Mouse (Mus musculus) bone marrow, adult 2 months (tissue): ENCODE results near the gene Sod2. TPM values are rescaled to one million over a fixed set of nuclear protein-coding genes. Genes with fewer than 3 reads are reported as not detected.
A peak's percentile ranks its signal among the peaks of the same experiment; 100 is the strongest.
"Not testable (repeated sequence)": the region's sequence is repeated elsewhere in the genome, so short reads cannot be mapped to it uniquely, and the experiment has no call there.

ENCODE experiments used
- H3K27ac ChIP-seq: fragments of 200-500 bp; 2 replicates; pipeline ENCODE4 v1.5.1; 2012; ENCODE audit warnings: low read depth, mild to moderate bottlenecking, control low read depth, inconsistent platforms, low read length; ENCODE audit not compliant: control insufficient read depth, poor library complexity, insufficient read depth
- H3K4me1 ChIP-seq: fragments of 200-500 bp; 2 replicates; pipeline ENCODE4 v1.6.1; 2011; ENCODE audit warnings: low read length; ENCODE audit not compliant: control insufficient read depth, insufficient read depth
- H3K4me3 ChIP-seq: fragments of 200-500 bp; replicated peaks from 2 replicates; pipeline ENCODE3; 2011; ENCODE audit warnings: mild to moderate bottlenecking, low read depth, low read length, control low read depth; ENCODE audit not compliant: control insufficient read depth
- CTCF ChIP-seq: fragments of 200-500 bp; IDR thresholded peaks from 2 replicates; pipeline ENCODE4 v1.5.1; 2011; ENCODE audit warnings: low read length, control low read depth; ENCODE audit not compliant: control insufficient read depth, insufficient read depth
- POLR2A ChIP-seq: fragments of 200-500 bp; IDR thresholded peaks from 2 replicates; pipeline ENCODE4 v1.6.1; 2011; ENCODE audit warnings: low read depth, mild to moderate bottlenecking, control low read depth, low read length, borderline replicate concordance; ENCODE audit not compliant: control insufficient read depth
- WGBS: fragments of 180-500 bp; shearing (Covaris S2); methylation state at CpG from one replicate; pipeline ENCODE4 v1.1.7; 2018; 5-methylcytosine and 5-hydroxymethylcytosine counted together
- polyA plus RNA-seq: library from polyadenylated mRNA; stranded (reverse); fragments of >200 nt; gene quantifications from 2 replicates; pipeline ENCODE4 v1.2.4, GENCODE M21; 2011; ENCODE audit warnings: low replicate concordance; ENCODE audit not compliant: missing spikeins, insufficient read depth, insufficient read length

Gene Sod2
- polyA plus RNA-seq, 1 experiment: 33.4 TPM

- peak overlapping the region; percentile 76 for H3K4me3 ChIP-seq
- WGBS: 9% methylated on average over 8 of the region's 8 CpGs
- H3K27ac ChIP-seq: no peak overlapping the region; the same call in 1 of the 2 replicates
- no peaks in the 10 kb centered on the region; the same call in none of the 2 replicates for H3K4me1 ChIP-seq
- no peak for TF ChIP-seq CTCF
- no peak for TF ChIP-seq POLR2A
Measured at GRCm38 (mm10) chr17:12990567-12991145, 16.0 kb upstream of the Sod2 start.

GRCm38 (mm10) chr17:12991194-12991634, 15.4 kb upstream of the Sod2 start:
- H3K4me3 ChIP-seq: peak overlapping the region; percentile 76
- TF ChIP-seq CTCF: no peak
- TF ChIP-seq POLR2A: no peak
- WGBS: under 1% methylated on average over 12 of the region's 12 CpGs
- H3K4me1 ChIP-seq: no peaks in the 10 kb centered on the region; the same call in none of the 2 replicates
- H3K27ac ChIP-seq: peak overlapping the region; percentile 100

- peak overlapping the region; percentile 76 for H3K4me3 ChIP-seq
- TF ChIP-seq POLR2A (peak; percentile 50; the same call in 1 of the 2 replicates), CTCF (no peak)
- H3K4me1 ChIP-seq: no peaks in the 10 kb centered on the region; the same call in none of the 2 replicates
- H3K27ac ChIP-seq: peak overlapping the region; percentile 100
- under 1% methylated on average over 79 of the region's 84 CpGs for WGBS
Measured at GRCm38 (mm10) chr17:12991635-12992358, 14.8 kb upstream of the Sod2 start.

- WGBS: under 1% methylated on average over 51 of the region's 51 CpGs
- TF ChIP-seq CTCF: no peak
- TF ChIP-seq POLR2A: peak; percentile 91
Measured at GRCm38 (mm10) chr17:12992470-12992991, 14.1 kb upstream of the Sod2 start.

GRCm38 (mm10) chr17:12994069-12994468, 12.6 kb upstream of the Sod2 start, which contains the start of gene Wtap:
Gene Wtap (minus strand): TSS chr17:12994169.
- no peak for TF ChIP-seq POLR2A
- TF ChIP-seq CTCF: no peak
- no peak within 1 kb of the TSS for H3K27ac ChIP-seq
- H3K4me1 ChIP-seq: no peaks in the 10 kb centered on the region; the same call in 1 of the 2 replicates
- WGBS: 78% methylated on average over 1 of the region's 1 CpGs
- H3K4me3 ChIP-seq: no peak within 1 kb of the TSS

More at GRCm38 (mm10) chr17:12992470-12992991, 14.1 kb upstream of the Sod2 start:
- Histone ChIP-seq H3K4me3 (peak overlapping the region; percentile 76), H3K4me1 (no peaks in the 10 kb centered on the region; the same call in none of the 2 replicates), H3K27ac (peak overlapping the region; percentile 100)

GRCm38 (mm10) chr17:12996345-12996744, 10.3 kb upstream of the Sod2 start:
- 0 out of 2 replicates have a peak, but pooled peaks have one; percentile 11 for TF ChIP-seq CTCF
- TF ChIP-seq POLR2A: no peak
- no peaks in the 10 kb centered on the region for H3K4me1 ChIP-seq
- H3K27ac ChIP-seq: no peak overlapping the region
- H3K4me3 ChIP-seq: no peak overlapping the region
- 17% methylated on average over 3 of the region's 3 CpGs for WGBS

- Histone ChIP-seq H3K27ac (no peak overlapping the region), H3K4me1 (no peaks in the 10 kb centered on the region), H3K4me3 (no peak overlapping the region)
- TF ChIP-seq POLR2A (no peak), CTCF (no peak)
- whole genome bisulfite sequencing: 74% methylated on average over 5 of the region's 5 CpGs
Measured at GRCm38 (mm10) chr17:12997890-12998289, 8.8 kb upstream of the Sod2 start.

- Histone ChIP-seq H3K27ac (no peak overlapping the region), H3K4me1 (no peaks in the 10 kb centered on the region), H3K4me3 (no peak overlapping the region)
- 69% methylated on average over 6 of the region's 6 CpGs for WGBS
- TF ChIP-seq CTCF (no peak), POLR2A (no peak)
Measured at GRCm38 (mm10) chr17:12999069-12999468, 7.6 kb upstream of the Sod2 start.

GRCm38 (mm10) chr17:13002243-13002642, 4.4 kb upstream of the Sod2 start:
- H3K4me3 ChIP-seq, H3K27ac ChIP-seq, H3K4me1 ChIP-seq: not testable (repeated sequence)
- 87% methylated on average over 5 of the region's 5 CpGs for WGBS

- not testable (repeated sequence) for H3K4me1 ChIP-seq
- WGBS: 84% methylated on average over 2 of the region's 2 CpGs
Measured at GRCm38 (mm10) chr17:13004436-13004835, 2.2 kb upstream of the Sod2 start.

More at GRCm38 (mm10) chr17:13004436-13004835, 2.2 kb upstream of the Sod2 start:
- H3K4me3 ChIP-seq, H3K27ac ChIP-seq: not testable (repeated sequence)
